Mouse (Mus musculus) lung, embryonic 16.5 days (tissue): ENCODE results near the gene Map4. TPM values are rescaled to one million over a fixed set of nuclear protein-coding genes. Genes with fewer than 3 reads are reported as not detected.

Experiments used
- microRNA-seq: library from miRNA; unstranded; fragments of <30 nt; microRNA quantifications from one replicate; pipeline ENCODE4, GENCODE M21; 2016
- polyA plus RNA-seq: library from polyadenylated mRNA; unstranded; fragments of >200 nt; fragmentation: Nextera tagmentation; extraction: Ambion mirVana; gene quantifications from 2 replicates; pipeline ENCODE4 v1.2.1, GENCODE M21; 2015

The Map4 gene
- polyA plus RNA-seq, 1 experiment from 2014 or later, result 56.2 TPM

Small RNA genes lying within 50 kb of the gene (microRNA-seq; reads per million reads assigned to microRNA genes)
- 0.79 reads per million for gene Mir7089

Other genes starting within 250 kb of the Map4 start
- not detected in 2 replicates for gene Fbxw18, start 228.8 kb upstream of the Map4 start, polyA plus RNA-seq
- not detected in 2 replicates for gene Fbxw26, start 185.4 kb upstream of the Map4 start, polyA plus RNA-seq
- not detected in 2 replicates for gene Fbxw27, start 140.8 kb upstream of the Map4 start, polyA plus RNA-seq
- gene Spink8, start 119.2 kb upstream of the Map4 start, polyA plus RNA-seq, result not detected in 2 replicates
- 48.3 and 50.1 TPM in 2 replicates for gene Nme6, start 98.7 kb upstream of the Map4 start, polyA plus RNA-seq
- 0.90 and 4.4 TPM in 2 replicates for gene Camp, start 81.8 kb upstream of the Map4 start, polyA plus RNA-seq
- gene Cdc25a, start 55.9 kb upstream of the Map4 start, polyA plus RNA-seq, result 24.5 and 25.0 TPM in 2 replicates
- 86.0 and 87.1 TPM in 2 replicates for gene Smarcc1, start 186.2 kb downstream of the Map4 start, polyA plus RNA-seq
- 117 and 119 TPM in 2 replicates for gene Dhx30, start 186.4 kb downstream of the Map4 start, polyA plus RNA-seq